Comparison of ENCODE assay signal across 8 mouse cellular contexts in genomic region chrX:8206694-8207197, GRCm38 (mm10). TPM values are rescaled to one million over a fixed set of nuclear protein-coding genes. Genes with fewer than 3 reads are reported as not detected.
DNase-seq lines count a peak whose midpoint lies in the region; ATAC-seq and TF ChIP-seq lines count a peak whose summit lies in the region.

No protein-coding gene starts in this region.

- no peak for DNase-seq in testis, postnatal 14 days (ENCODE audit: low spot score)
- DNase-seq in layer of hippocampus, adult 9-10 months (ENCODE audit: low spot score) = no peak

- H3K27me3 ChIP-seq in erythroblast, embryonic 14.5 days (ENCODE audit: control insufficient read depth) = peaks cover 23% of the 10 kb centered on the region
- no peaks in the 10 kb centered on the region for H3K27me3 ChIP-seq in testis, adult 2 months (ENCODE audit: control insufficient read depth, insufficient read depth, low read length)
- H3K27me3 ChIP-seq in liver, embryonic 12.5 days (replicated peaks) = peaks cover 37% of the 10 kb centered on the region

- no peak for TF ChIP-seq POLR2A in testis, adult 2 months (IDR thresholded peaks at IDR 0.05; ENCODE audit: control insufficient read depth, low read depth, low read length)

- no peak for TF ChIP-seq CTCF in testis, adult 2 months (IDR thresholded peaks at IDR 0.05; ENCODE audit: control insufficient read depth, insufficient read depth, insufficient replicate concordance, low read depth, low read length)

- H3K27ac ChIP-seq in testis, adult 2 months (ENCODE audit: control insufficient read depth, insufficient read depth, low read depth, low read length) = no peak overlapping the region
- no peak overlapping the region for H3K27ac ChIP-seq in liver, embryonic 12.5 days

- peak overlapping the region; percentile 62 for H3K4me3 ChIP-seq in erythroblast, embryonic 14.5 days (replicated peaks)
- peak overlapping the region; percentile 30 for H3K4me3 ChIP-seq in testis, adult 2 months (ENCODE audit: control insufficient read depth, low read depth, low read length)
- H3K4me3 ChIP-seq in liver, embryonic 12.5 days = peak overlapping the region; percentile 50

- H3K36me3 ChIP-seq in erythroblast, embryonic 14.5 days (ENCODE audit: control insufficient read depth) = no peaks in the 10 kb centered on the region
- no peaks in the 10 kb centered on the region for H3K36me3 ChIP-seq in testis, adult 2 months (ENCODE audit: control insufficient read depth, insufficient read depth, low read length)
- no peaks in the 10 kb centered on the region for H3K36me3 ChIP-seq in liver, embryonic 12.5 days

- H3K4me1 ChIP-seq in erythroblast, embryonic 14.5 days (ENCODE audit: control insufficient read depth) = peaks cover 22% of the 10 kb centered on the region
- H3K4me1 ChIP-seq in testis, adult 2 months (ENCODE audit: control insufficient read depth, insufficient read depth, low read length) = peaks cover 6% of the 10 kb centered on the region; the same call in 1 of the 2 replicates
- peaks cover 7% of the 10 kb centered on the region; the same call in 1 of the 2 replicates for H3K4me1 ChIP-seq in liver, embryonic 12.5 days

- no peak overlapping the region; the same call in 1 of the 2 replicates for H3K9ac ChIP-seq in liver, embryonic 12.5 days

- H3K9me3 ChIP-seq in erythroblast, embryonic 14.5 days (ENCODE audit: control insufficient read depth, low read length) = no peaks in the 10 kb centered on the region; the same call in 1 of the 2 replicates
- H3K9me3 ChIP-seq in liver, embryonic 12.5 days (replicated peaks) = no peaks in the 10 kb centered on the region

- peak overlapping the region; percentile 71 for H3K4me2 ChIP-seq in liver, embryonic 12.5 days

- 13% methylated on average over 11 of the region's 11 CpGs for WGBS in liver, embryonic 12.5 days (ENCODE audit: insufficient replicate concordance)

- ATAC-seq in erythroblast, adult 5-6 weeks (replicated peaks; ENCODE audit: low FRiP score, poor library complexity, severe bottlenecking) = no peak
- ATAC-seq in liver, embryonic 12.5 days = no peak
- no peak for ATAC-seq in granulocyte monocyte progenitor cell, adult 5-6 weeks (replicated peaks; ENCODE audit: poor library complexity, severe bottlenecking)
- no peak for ATAC-seq in erythroid progenitor cell, adult 5-6 weeks (replicated peaks; ENCODE audit: low FRiP score, poor library complexity, severe bottlenecking)

RNA-seq across cellular contexts. Expression of gene Porcn, which starts 0.4 kb away (rescaled TPM):
- 0.05 and 0.06 TPM in 2 replicates for polyA plus RNA-seq in erythroblast, embryonic 14.5 days (2012)
- 0.42 TPM in 1 of 2 replicates, not detected in the other for total RNA-seq in erythroblast, adult 5-6 weeks (2015; ENCODE audit: low replicate concordance)
- not detected in 2 replicates for total RNA-seq in erythroblast, adult 5-6 weeks (2017; ENCODE audit: low replicate concordance)
- 14.0 and 20.0 TPM in 2 replicates for polyA plus RNA-seq in testis, adult 2 months (2012; rRNA removed)
- 1.2 and 1.4 TPM in 2 replicates for polyA plus RNA-seq in liver, embryonic 12.5 days (2016; fragmentation: Nextera tagmentation; extraction: Ambion mirVana)
- not detected in 2 replicates for total RNA-seq in granulocyte monocyte progenitor cell, adult 5-6 weeks (2014; fragmentation: Nextera tagmentation)
- not detected in 2 replicates for total RNA-seq in granulocyte monocyte progenitor cell, adult 5-6 weeks (2017)
- total RNA-seq in erythroid progenitor cell, adult 5-6 weeks (2015; ENCODE audit: low replicate concordance) = not detected in 2 replicates
- total RNA-seq in erythroid progenitor cell, adult 5-6 weeks (2017; ENCODE audit: low replicate concordance) = not detected in 2 replicates

RNA-seq across cellular contexts. Expression of gene Ebp, which starts 13.4 kb away (rescaled TPM):
- 0.47 and 0.57 TPM in 2 replicates for polyA plus RNA-seq in erythroblast, embryonic 14.5 days (2012)
- 6.1 and 22.2 TPM in 2 replicates for total RNA-seq in erythroblast, adult 5-6 weeks (2015; ENCODE audit: low replicate concordance)
- 4.0 and 13.0 TPM in 2 replicates for total RNA-seq in erythroblast, adult 5-6 weeks (2017; ENCODE audit: low replicate concordance)
- polyA plus RNA-seq in testis, adult 2 months (2012; rRNA removed) = 15.2 and 20.9 TPM in 2 replicates
- 58.3 and 59.8 TPM in 2 replicates for polyA plus RNA-seq in liver, embryonic 12.5 days (2016; fragmentation: Nextera tagmentation; extraction: Ambion mirVana)
- total RNA-seq in granulocyte monocyte progenitor cell, adult 5-6 weeks (2014; fragmentation: Nextera tagmentation) = 69.1 and 79.2 TPM in 2 replicates
- total RNA-seq in granulocyte monocyte progenitor cell, adult 5-6 weeks (2017) = 67.8 and 107 TPM in 2 replicates
- 20.5 and 37.3 TPM in 2 replicates for total RNA-seq in erythroid progenitor cell, adult 5-6 weeks (2015; ENCODE audit: low replicate concordance)
- total RNA-seq in erythroid progenitor cell, adult 5-6 weeks (2017; ENCODE audit: low replicate concordance) = 14.2 and 26.6 TPM in 2 replicates

RNA-seq across cellular contexts. Expression of gene Tbc1d25, which starts 30.8 kb away (rescaled TPM):
- polyA plus RNA-seq in erythroblast, embryonic 14.5 days (2012) = 0.32 and 0.50 TPM in 2 replicates
- 1.7 and 4.2 TPM in 2 replicates for total RNA-seq in erythroblast, adult 5-6 weeks (2015; ENCODE audit: low replicate concordance)
- total RNA-seq in erythroblast, adult 5-6 weeks (2017; ENCODE audit: low replicate concordance) = 0.56 and 1.1 TPM in 2 replicates
- 16.7 and 18.2 TPM in 2 replicates for polyA plus RNA-seq in testis, adult 2 months (2012; rRNA removed)
- polyA plus RNA-seq in liver, embryonic 12.5 days (2016; fragmentation: Nextera tagmentation; extraction: Ambion mirVana) = 6.7 and 7.0 TPM in 2 replicates
- total RNA-seq in granulocyte monocyte progenitor cell, adult 5-6 weeks (2014; fragmentation: Nextera tagmentation) = 6.7 and 10.8 TPM in 2 replicates
- total RNA-seq in granulocyte monocyte progenitor cell, adult 5-6 weeks (2017) = 4.1 and 4.4 TPM in 2 replicates
- total RNA-seq in erythroid progenitor cell, adult 5-6 weeks (2015; ENCODE audit: low replicate concordance) = 4.6 and 13.3 TPM in 2 replicates
- 1.5 and 4.7 TPM in 2 replicates for total RNA-seq in erythroid progenitor cell, adult 5-6 weeks (2017; ENCODE audit: low replicate concordance)

RNA-seq across cellular contexts. Expression of gene Ftsj1, which starts 45.5 kb away (rescaled TPM):
- polyA plus RNA-seq in erythroblast, embryonic 14.5 days (2012) = 4.6 and 6.7 TPM in 2 replicates
- 3.3 and 7.1 TPM in 2 replicates for total RNA-seq in erythroblast, adult 5-6 weeks (2015; ENCODE audit: low replicate concordance)
- 12.3 and 14.4 TPM in 2 replicates for total RNA-seq in erythroblast, adult 5-6 weeks (2017; ENCODE audit: low replicate concordance)
- 4.9 and 5.5 TPM in 2 replicates for polyA plus RNA-seq in testis, adult 2 months (2012; rRNA removed)
- polyA plus RNA-seq in liver, embryonic 12.5 days (2016; fragmentation: Nextera tagmentation; extraction: Ambion mirVana) = 42.2 and 42.6 TPM in 2 replicates
- total RNA-seq in granulocyte monocyte progenitor cell, adult 5-6 weeks (2014; fragmentation: Nextera tagmentation) = 32.7 and 34.2 TPM in 2 replicates
- total RNA-seq in granulocyte monocyte progenitor cell, adult 5-6 weeks (2017) = 20.5 and 37.1 TPM in 2 replicates
- total RNA-seq in erythroid progenitor cell, adult 5-6 weeks (2015; ENCODE audit: low replicate concordance) = 26.8 and 42.9 TPM in 2 replicates
- 23.7 and 25.0 TPM in 2 replicates for total RNA-seq in erythroid progenitor cell, adult 5-6 weeks (2017; ENCODE audit: low replicate concordance)
